Mouse (Mus musculus) C2C12 (cell line): ENCODE measurements around the gene Jagn1. TPM values are rescaled to one million over a fixed set of nuclear protein-coding genes. Genes with fewer than 3 reads are reported as not detected.

ENCODE experiments used
- H3K27me3 ChIP-seq: one replicate; pipeline ENCODE4 v1.6.1; 2011; ENCODE audit not compliant: control insufficient read depth, insufficient read depth, insufficient read length
- H3K36me3 ChIP-seq: one replicate; pipeline ENCODE4 v1.6.1; 2011; ENCODE audit not compliant: control insufficient read depth, insufficient read depth
- H3K4me3 ChIP-seq: one replicate; pipeline ENCODE4 v1.5.1; 2011; ENCODE audit warnings: mild to moderate bottlenecking, control low read depth; ENCODE audit not compliant: poor library complexity, insufficient read depth, severe bottlenecking
- H3K79me2 ChIP-seq: one replicate; pipeline ENCODE4 v1.6.1; 2011; ENCODE audit not compliant: control insufficient read depth, insufficient read depth
- H3K79me3 ChIP-seq: one replicate; pipeline ENCODE4 v1.6.1; 2011; ENCODE audit warnings: low read depth, control low read depth
- H3ac ChIP-seq: one replicate; pipeline ENCODE3; 2011; ENCODE audit warnings: low read depth; ENCODE audit not compliant: control insufficient read depth, insufficient read length
- CEBPB ChIP-seq: IDR thresholded peaks from one replicate; pipeline ENCODE4 v1.6.1; 2011; ENCODE audit warnings: low read depth, mild to moderate bottlenecking, control low read depth, moderate library complexity
- CTCF ChIP-seq: IDR thresholded peaks from one replicate; pipeline ENCODE4 v1.5.1; 2011; ENCODE audit not compliant: control insufficient read depth, insufficient read depth, insufficient read length
- FOSL1 ChIP-seq: IDR thresholded peaks from one replicate; pipeline ENCODE4 v1.8.0; 2011; ENCODE audit warnings: mild to moderate bottlenecking, low read length; ENCODE audit not compliant: poor library complexity, insufficient read depth, severe bottlenecking
- MAX ChIP-seq: IDR thresholded peaks from one replicate; pipeline ENCODE4 v1.6.1; 2011; ENCODE audit warnings: mild to moderate bottlenecking, control low read depth
- MYOD1 ChIP-seq: IDR thresholded peaks from one replicate; pipeline ENCODE4 v1.6.1; 2011; ENCODE audit warnings: low read depth; ENCODE audit not compliant: control insufficient read depth, insufficient read length
- MYOG ChIP-seq: IDR thresholded peaks from one replicate; pipeline ENCODE4 v1.6.1; 2011; ENCODE audit not compliant: control insufficient read depth, insufficient read length; ENCODE audit errors: extremely low read depth
- USF1 ChIP-seq: IDR thresholded peaks from one replicate; pipeline ENCODE4 v1.6.1; 2011; ENCODE audit warnings: low read depth, mild to moderate bottlenecking, control low read depth, moderate library complexity
- long read RNA-seq, 2 experiments: library from polyadenylated mRNA; unstranded; transcript quantifications; one replicate each; pipeline ENCODE4 v2.0.0; 2019 to 2020
- polyA plus RNA-seq: library from polyadenylated mRNA; unstranded; fragments of >200 nt; fragmentation: generic; extraction: Trizol; gene quantifications from one replicate; pipeline ENCODE4 v1.2.1, GENCODE M21; 2012; ENCODE audit warnings: missing spikeins

Gene Jagn1
- polyA plus RNA-seq = 76.4 TPM
- long read RNA-seq, experiment 1, transcript Jagn1-201 (2 exons, 1,201 nt) = major isoform, 50 of 54 reads
- long read RNA-seq, experiment 1, partial matches to known transcripts = 3 of 54 reads
- long read RNA-seq, experiment 1, other reads (novel, unspliced or antisense) = 0 of 54 reads
- long read RNA-seq, experiment 2, transcript Jagn1-201 (2 exons, 1,201 nt) = major isoform, 51 of 56 reads
- long read RNA-seq, experiment 2, partial matches to known transcripts = 1 of 56 reads
- long read RNA-seq, experiment 2, other reads (novel, unspliced or antisense) = 3 of 56 reads

DNA sequence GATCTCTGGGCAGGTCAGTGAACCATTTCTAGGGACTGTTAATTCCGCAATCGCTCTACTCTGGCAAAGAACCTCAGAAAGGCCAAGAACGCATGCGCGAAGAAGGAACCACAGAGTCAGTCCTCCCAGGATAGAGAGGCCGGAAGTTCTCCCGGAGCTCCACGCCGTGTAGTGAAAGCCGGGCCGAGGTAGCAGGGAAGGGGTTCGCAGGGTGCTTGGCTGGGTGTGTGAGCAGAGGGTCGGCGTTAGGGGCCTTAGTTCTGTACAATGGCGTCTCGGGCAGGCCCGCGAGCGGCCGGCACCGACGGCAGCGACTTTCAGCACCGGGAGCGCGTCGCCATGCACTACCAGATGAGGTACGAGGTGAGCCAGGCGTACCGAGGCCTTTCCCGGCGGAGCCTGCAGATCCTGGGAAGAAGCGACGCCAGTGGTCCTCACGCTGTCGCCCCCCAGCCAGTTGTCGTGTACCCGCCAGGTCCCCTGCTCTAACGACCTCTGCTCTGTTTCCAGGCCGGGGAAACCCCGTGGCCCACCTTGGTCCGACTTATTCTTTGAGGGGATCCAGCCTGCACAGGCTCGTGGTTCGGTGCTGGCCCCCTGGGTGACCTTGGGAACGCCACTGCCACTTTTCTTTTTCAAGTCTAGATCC lies at the start of gene Jagn1:
Gene Jagn1, plus strand, starts transcription at position 128 of the 649 bp plus-strand sequence.
- Histone ChIP-seq H3ac (peak within 1 kb of the TSS; percentile 90), H3K79me3 (peaks cover 18% of the 10 kb centered on the region), H3K36me3 (peaks cover 24% of the 10 kb centered on the region), H3K4me3 (peak within 1 kb of the TSS; percentile 90), H3K79me2 (peaks cover 42% of the 10 kb centered on the region), H3K27me3 (no peaks in the 10 kb centered on the region)
- peak; percentile 22 for TF ChIP-seq CEBPB
- peak; percentile 90 for TF ChIP-seq MAX
- no peak for TF ChIP-seq MYOD1

DNA sequence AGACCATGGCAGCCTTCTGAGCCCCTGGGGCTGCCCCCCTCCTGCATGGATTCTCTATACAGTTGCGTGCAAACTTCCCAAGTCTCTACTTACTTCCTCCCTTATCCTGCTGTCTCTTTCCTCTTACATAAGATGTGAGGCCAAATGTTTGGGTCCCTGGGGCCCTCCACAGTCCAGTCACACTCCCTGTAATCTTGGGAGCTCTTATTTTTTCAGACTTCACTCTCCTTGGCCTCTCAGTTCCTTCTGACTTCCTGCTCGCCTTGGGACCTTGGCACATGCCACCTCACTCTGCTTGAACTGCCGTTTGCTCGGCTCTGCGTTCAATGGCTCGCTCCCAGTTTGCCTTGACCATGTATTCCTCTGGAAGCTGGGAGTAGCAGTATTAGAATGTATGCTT lies 48.4 kb upstream of the Jagn1 start:
- no peaks in the 10 kb centered on the region for H3K79me2 ChIP-seq
- no peak overlapping the region for H3ac ChIP-seq
- H3K36me3 ChIP-seq = peaks cover 35% of the 10 kb centered on the region
- TF ChIP-seq MAX = no peak
- no peak for TF ChIP-seq MYOG
- no peak for TF ChIP-seq FOSL1
- no peak for TF ChIP-seq CTCF
- no peak for TF ChIP-seq CEBPB
- no peak for TF ChIP-seq MYOD1
- no peak for TF ChIP-seq USF1
- H3K27me3 ChIP-seq = no peaks in the 10 kb centered on the region
- no peaks in the 10 kb centered on the region for H3K79me3 ChIP-seq
- H3K4me3 ChIP-seq = no peak overlapping the region

DNA sequence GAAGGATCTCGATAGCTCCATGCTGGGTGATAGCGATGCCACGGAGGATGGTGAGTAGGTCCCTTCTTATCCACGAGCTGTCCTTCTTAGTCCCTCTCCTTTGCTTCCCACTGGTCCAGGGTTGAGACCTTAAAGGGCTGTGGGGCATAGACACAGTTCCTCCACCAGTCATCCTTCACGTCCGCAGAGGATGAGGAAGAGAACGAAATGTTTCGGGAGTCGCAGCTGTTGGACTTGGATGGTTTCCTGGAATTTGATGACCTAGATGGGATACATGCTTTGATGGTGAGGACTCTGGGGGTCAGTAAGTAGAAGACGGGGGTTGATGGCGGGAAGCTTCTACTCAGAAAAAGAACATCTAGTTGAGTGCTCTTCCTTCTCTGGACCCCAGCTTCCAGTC lies 47.6 kb upstream of the Jagn1 start:
- no peaks in the 10 kb centered on the region for H3K79me2 ChIP-seq
- no peak overlapping the region for H3K4me3 ChIP-seq
- no peak for TF ChIP-seq MYOD1
- no peak overlapping the region for H3ac ChIP-seq
- no peaks in the 10 kb centered on the region for H3K27me3 ChIP-seq
- H3K79me3 ChIP-seq = no peaks in the 10 kb centered on the region
- peaks cover 27% of the 10 kb centered on the region for H3K36me3 ChIP-seq

DNA sequence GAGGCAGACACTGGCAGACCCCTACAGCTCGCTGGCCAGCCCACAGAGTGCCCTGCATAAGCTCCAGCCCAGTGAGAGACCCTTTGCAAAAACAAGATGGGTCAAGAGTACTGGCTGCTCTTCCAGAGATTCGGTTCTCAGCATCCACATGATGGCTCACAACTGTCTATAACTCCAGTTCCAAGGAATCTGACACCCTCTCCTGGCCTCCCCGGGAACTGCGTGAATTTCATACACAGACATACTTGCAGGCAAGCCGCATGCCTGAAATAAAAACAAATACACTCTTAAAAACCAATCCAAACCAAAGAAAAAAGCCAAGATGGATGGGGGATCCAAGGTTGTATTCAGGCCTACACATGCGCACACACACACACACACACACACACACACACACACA lies 46.9 kb upstream of the Jagn1 start:
- Histone ChIP-seq H3ac (no peak overlapping the region), H3K79me2 (no peaks in the 10 kb centered on the region), H3K27me3 (no peaks in the 10 kb centered on the region), H3K4me3 (no peak overlapping the region), H3K36me3 (peaks cover 20% of the 10 kb centered on the region), H3K79me3 (no peaks in the 10 kb centered on the region)
- no peak for TF ChIP-seq MYOD1

DNA sequence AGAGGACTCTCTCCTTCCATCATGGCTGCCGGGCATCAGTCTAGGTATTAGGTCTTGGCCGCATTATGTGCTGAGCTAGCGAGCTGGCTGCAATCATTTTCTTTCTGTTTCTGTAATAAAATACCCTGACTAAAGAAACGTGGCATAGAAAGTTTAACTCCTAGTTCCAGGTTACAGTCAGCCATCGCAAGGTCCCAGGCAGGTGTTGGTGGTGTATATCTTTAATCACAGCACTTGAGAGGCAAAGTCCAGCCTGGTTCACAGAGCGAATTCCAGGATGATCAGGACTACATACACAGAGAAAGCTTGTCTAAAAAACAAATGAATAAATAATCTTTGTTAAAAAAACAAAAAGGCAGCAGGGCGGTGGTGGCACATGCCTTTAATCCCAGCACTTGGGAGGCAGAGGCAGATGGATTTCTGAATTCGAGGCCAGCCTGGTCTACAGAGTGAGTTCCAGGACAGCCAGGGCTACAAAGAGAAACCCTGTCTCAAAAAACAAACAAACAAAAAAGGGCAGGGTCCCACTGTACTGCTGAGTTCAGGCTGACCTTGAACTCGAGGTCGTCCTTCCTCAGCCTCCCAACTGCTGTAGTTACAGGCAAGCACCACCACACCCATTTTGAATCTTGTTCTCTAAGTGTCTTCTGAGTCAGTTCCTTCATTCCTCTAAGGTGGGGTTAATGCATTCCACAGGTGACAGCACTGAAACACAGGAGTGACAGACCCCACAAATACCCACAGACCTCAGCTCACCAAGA lies 45.9 kb upstream of the Jagn1 start:
- peaks cover 14% of the 10 kb centered on the region for H3K36me3 ChIP-seq
- no peaks in the 10 kb centered on the region for H3K79me2 ChIP-seq
- H3K27me3 ChIP-seq = no peaks in the 10 kb centered on the region
- TF ChIP-seq CEBPB = no peak
- no peak for TF ChIP-seq CTCF
- TF ChIP-seq MYOG = no peak
- no peak for TF ChIP-seq MAX
- TF ChIP-seq MYOD1 = no peak
- TF ChIP-seq USF1 = no peak
- TF ChIP-seq FOSL1 = no peak
- H3K79me3 ChIP-seq = no peaks in the 10 kb centered on the region
- H3ac ChIP-seq = no peak overlapping the region
- H3K4me3 ChIP-seq = no peak overlapping the region

DNA sequence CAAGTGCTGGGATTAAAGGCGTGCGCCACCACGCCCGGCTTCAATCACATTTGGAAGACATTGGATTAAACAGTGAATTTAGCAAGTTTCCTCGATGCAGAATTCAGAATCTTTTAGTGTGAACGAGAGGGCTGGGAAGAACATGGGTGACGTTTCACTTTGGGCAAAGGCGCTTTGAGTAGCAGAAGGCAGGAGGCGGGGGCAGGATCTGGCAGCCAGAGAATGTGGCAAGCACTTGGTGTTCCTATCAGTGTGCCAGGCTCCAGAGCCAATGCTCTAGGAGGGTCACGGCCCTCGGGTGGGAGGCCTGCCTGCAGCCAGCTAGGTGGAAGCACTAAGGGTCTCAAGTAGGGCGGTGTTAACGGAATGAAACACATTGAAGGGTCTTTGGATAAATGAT lies 40.3 kb upstream of the Jagn1 start:
- H3K36me3 ChIP-seq = peaks cover 13% of the 10 kb centered on the region
- H3K79me3 ChIP-seq = no peaks in the 10 kb centered on the region
- H3ac ChIP-seq = no peak overlapping the region
- no peak for TF ChIP-seq FOSL1
- no peak for TF ChIP-seq CEBPB
- TF ChIP-seq CTCF = no peak
- no peak for TF ChIP-seq MYOD1
- no peak for TF ChIP-seq MYOG
- no peak for TF ChIP-seq MAX
- TF ChIP-seq USF1 = no peak
- no peaks in the 10 kb centered on the region for H3K79me2 ChIP-seq
- H3K27me3 ChIP-seq = no peaks in the 10 kb centered on the region
- no peak overlapping the region for H3K4me3 ChIP-seq
